Mouse (Mus musculus): ENCODE data around the gene Trmo. TPM values are rescaled to one million over a fixed set of nuclear protein-coding genes. Genes with fewer than 3 reads are reported as not detected.

The Trmo gene
- polyA plus RNA-seq, 1 experiment: 3.1 TPM

DNA sequence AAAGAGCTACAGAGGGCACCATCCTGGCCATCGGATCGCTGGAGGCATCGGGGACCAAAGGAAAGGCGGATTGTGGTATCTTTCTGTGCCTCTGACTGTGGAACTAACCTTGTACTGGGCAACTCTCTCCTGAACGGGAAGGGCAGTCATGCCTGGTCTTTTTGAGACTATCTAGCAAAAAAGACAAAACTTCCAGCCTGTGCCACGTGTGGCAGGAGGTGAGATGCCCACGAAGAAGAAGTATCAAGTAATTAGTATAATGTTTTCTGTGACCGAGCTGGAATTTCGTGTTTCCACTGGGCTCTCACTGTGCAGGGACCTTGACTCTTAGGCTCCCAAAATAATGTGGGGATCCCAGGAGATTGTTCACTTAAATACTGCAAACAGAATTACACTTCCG is 50.2 kb downstream of the Trmo start:
- Histone ChIP-seq H3K27me3 (ENCODE audit: control insufficient read depth, insufficient read depth, low read length) (peaks cover 52% of the 10 kb centered on the region), H3K27ac (ENCODE audit: insufficient read depth, low read depth, low read length) (no peak overlapping the region), H3K4me1 (ENCODE audit: control insufficient read depth, insufficient read depth, insufficient read length, low read length) (no peaks in the 10 kb centered on the region; the same call in 1 of the 2 replicates), H3K4me3 (ENCODE audit: low read depth, low read length) (no peak overlapping the region), H3K36me3 (ENCODE audit: control insufficient read depth, insufficient read depth, low read length) (no peaks in the 10 kb centered on the region)
- 23% methylated on average over 10 of the region's 10 CpGs for WGBS
- no peak for TF ChIP-seq CTCF (IDR thresholded peaks at IDR 0.05; ENCODE audit: extremely low read depth, insufficient read length, insufficient replicate concordance, low read depth, low read length)
- TF ChIP-seq POLR2A (IDR thresholded peaks at IDR 0.05; ENCODE audit: low read depth, low read length): no peak

DNA sequence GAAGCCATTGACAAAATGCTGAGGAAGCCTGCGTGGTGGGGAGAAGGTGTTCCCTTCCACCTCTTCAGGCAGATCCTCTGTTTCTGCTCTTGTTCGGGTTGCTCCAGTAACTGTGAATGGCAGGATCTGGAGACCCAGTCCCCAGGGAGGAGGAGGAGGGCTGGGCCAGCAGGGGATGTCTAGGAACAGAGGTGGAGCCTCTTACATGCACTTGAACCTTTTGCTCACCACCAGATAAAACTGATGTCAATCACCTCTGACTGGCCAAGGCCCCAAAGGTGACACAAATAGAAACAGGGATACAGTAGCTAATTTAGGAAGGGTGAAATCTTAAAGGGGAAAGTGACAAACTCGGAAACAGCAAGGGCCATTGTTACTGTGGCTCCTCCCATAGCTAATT is 51.2 kb downstream of the Trmo start:
- 3% methylated on average over 3 of the region's 3 CpGs for WGBS
- peaks cover 41% of the 10 kb centered on the region for H3K27me3 ChIP-seq (ENCODE audit: control insufficient read depth, insufficient read depth, low read length)

DNA sequence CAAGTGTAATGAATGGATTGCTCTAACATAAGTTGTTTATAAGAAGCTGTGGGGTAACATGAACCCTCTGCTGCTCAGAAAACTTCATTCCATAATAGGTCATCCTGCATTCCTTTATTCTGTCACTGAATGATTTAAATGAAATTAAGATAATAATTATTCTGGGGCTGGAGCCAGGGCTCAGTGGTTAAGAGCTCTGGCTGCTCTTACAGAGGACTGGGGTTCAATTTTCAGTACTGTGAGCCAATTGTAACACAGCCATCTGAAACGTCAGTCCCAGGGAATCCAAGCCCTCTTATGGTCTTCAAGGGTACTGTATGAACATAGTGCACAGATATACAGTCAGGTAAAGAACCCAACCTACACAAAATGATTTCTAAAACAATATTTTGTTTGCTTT is 53.4 kb downstream of the Trmo start:
- 13% methylated on average over 1 of the region's 1 CpGs for WGBS
- TF ChIP-seq CTCF (IDR thresholded peaks at IDR 0.05; ENCODE audit: extremely low read depth, insufficient read length, insufficient replicate concordance, low read depth, low read length): no peak
- no peak for TF ChIP-seq POLR2A (IDR thresholded peaks at IDR 0.05; ENCODE audit: low read depth, low read length)
- H3K4me1 ChIP-seq (ENCODE audit: control insufficient read depth, insufficient read depth, insufficient read length, low read length): no peaks in the 10 kb centered on the region
- no peak overlapping the region for H3K27ac ChIP-seq (ENCODE audit: insufficient read depth, low read depth, low read length)
- H3K36me3 ChIP-seq (ENCODE audit: control insufficient read depth, insufficient read depth, low read length): no peaks in the 10 kb centered on the region
- H3K27me3 ChIP-seq (ENCODE audit: control insufficient read depth, insufficient read depth, low read length): peaks cover 28% of the 10 kb centered on the region
- no peak overlapping the region for H3K4me3 ChIP-seq (ENCODE audit: low read depth, low read length)

More for the DNA sequence above, 51.2 kb downstream of the Trmo start:
- H3K36me3 ChIP-seq (ENCODE audit: control insufficient read depth, insufficient read depth, low read length): no peaks in the 10 kb centered on the region
- H3K4me1 ChIP-seq (ENCODE audit: control insufficient read depth, insufficient read depth, insufficient read length, low read length): no peaks in the 10 kb centered on the region
- no peak overlapping the region for H3K27ac ChIP-seq (ENCODE audit: insufficient read depth, low read depth, low read length)
- TF ChIP-seq CTCF (IDR thresholded peaks at IDR 0.05; ENCODE audit: extremely low read depth, insufficient read length, insufficient replicate concordance, low read depth, low read length): no peak
- no peak for TF ChIP-seq POLR2A (IDR thresholded peaks at IDR 0.05; ENCODE audit: low read depth, low read length)
- H3K4me3 ChIP-seq (ENCODE audit: low read depth, low read length): no peak overlapping the region

DNA sequence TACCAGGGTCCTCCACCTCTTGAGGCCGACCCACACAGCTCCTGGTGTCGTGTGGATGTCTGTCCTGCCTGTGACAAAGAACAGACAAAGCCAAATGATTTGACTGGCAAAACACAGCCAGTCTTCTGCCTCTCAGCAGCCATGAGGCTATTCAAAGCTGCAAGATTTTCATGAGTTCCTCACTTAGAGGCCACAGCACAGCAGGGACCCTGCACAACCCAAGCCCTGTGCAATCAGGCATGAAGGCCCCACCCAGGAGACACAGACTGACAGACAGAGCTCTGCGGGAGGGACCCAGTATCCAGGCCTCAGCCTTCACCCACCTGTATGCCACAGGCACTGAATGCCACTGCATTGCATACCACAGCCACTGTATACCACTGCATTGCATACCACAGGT is 60.3 kb downstream of the Trmo start:
- Histone ChIP-seq H3K27me3 (ENCODE audit: control insufficient read depth, insufficient read depth, low read length) (peaks cover 2% of the 10 kb centered on the region), H3K4me1 (ENCODE audit: control insufficient read depth, insufficient read depth, insufficient read length, low read length) (no peaks in the 10 kb centered on the region), H3K36me3 (ENCODE audit: control insufficient read depth, insufficient read depth, low read length) (no peaks in the 10 kb centered on the region), H3K4me3 (ENCODE audit: low read depth, low read length) (no peak overlapping the region), H3K27ac (ENCODE audit: insufficient read depth, low read depth, low read length) (no peak overlapping the region)
- 68% methylated on average over 3 of the region's 3 CpGs for WGBS
- TF ChIP-seq CTCF (IDR thresholded peaks at IDR 0.05; ENCODE audit: extremely low read depth, insufficient read length, insufficient replicate concordance, low read depth, low read length): no peak

Other genes with a start within 250 kb of the Trmo start
- 29.1 and 42.2 TPM in 2 replicates for gene Xpa, start 193.1 kb downstream of the Trmo start, polyA plus RNA-seq (2012; rRNA removed)
- 0.04 TPM in 1 of 2 replicates, not detected in the other for gene Foxe1, start 45.8 kb downstream of the Trmo start, polyA plus RNA-seq (2012; rRNA removed)
- 0.04 TPM in 1 of 2 replicates, not detected in the other for gene Hemgn, start 24.1 kb upstream of the Trmo start, polyA plus RNA-seq (2012; rRNA removed)
- gene Anp32b, start 61.5 kb upstream of the Trmo start, polyA plus RNA-seq (2012; rRNA removed): 12.4 and 23.4 TPM in 2 replicates
- 21.2 and 36.0 TPM in 2 replicates for gene Nans, start 99.8 kb upstream of the Trmo start, polyA plus RNA-seq (2012; rRNA removed)
- gene Trim14, start 146.7 kb upstream of the Trmo start, polyA plus RNA-seq (2012; rRNA removed): 24.9 and 58.2 TPM in 2 replicates
- 104 and 312 TPM in 2 replicates for gene Coro2a, start 212.8 kb upstream of the Trmo start, polyA plus RNA-seq (2012; rRNA removed)